Mouse (Mus musculus): ENCODE measurements around the gene Ncoa5. TPM values are rescaled to one million over a fixed set of nuclear protein-coding genes. Genes with fewer than 3 reads are reported as not detected.

Gene Ncoa5
- polyA plus RNA-seq, 1 experiment from 2014 or later, result 69.6 TPM

DNA sequence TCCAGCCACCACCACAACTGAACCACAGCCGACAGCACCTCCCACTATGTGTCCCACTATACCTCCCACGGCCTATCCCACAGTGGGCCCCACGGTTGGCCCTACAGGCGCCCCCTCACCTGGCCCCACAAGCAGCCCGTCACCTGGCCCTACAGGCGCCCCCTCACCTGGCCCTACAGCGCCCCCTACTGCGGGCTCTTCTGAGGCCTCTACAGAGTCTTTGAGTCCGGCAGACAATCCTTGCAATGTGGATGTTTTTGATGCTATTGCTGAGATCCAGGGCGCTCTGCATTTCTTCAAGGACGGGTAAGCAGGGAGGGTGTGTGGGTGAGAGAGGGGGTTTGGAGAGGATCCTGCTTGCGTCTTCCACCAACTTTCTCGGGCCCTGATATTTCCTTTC lies 82.2 kb downstream of the Ncoa5 start:
- H3K4me3 ChIP-seq (ENCODE audit: low read depth, low read length), result no peak overlapping the region
- no peak overlapping the region for H3K9ac ChIP-seq (ENCODE audit: low read length)
- H3K9me3 ChIP-seq (replicated peaks; ENCODE audit: control insufficient read depth, low read length), result no peaks in the 10 kb centered on the region
- H3K4me1 ChIP-seq (ENCODE audit: control insufficient read depth, insufficient read depth, low read length), result no peaks in the 10 kb centered on the region
- ATAC-seq (no peak), DNase-seq (ENCODE audit: low spot score) (no peak)
- H3K4me2 ChIP-seq (ENCODE audit: low read length), result no peak overlapping the region
- H3K27me3 ChIP-seq (replicated peaks; ENCODE audit: control insufficient read depth, insufficient read depth, low read length), result peaks cover 43% of the 10 kb centered on the region
- no peak overlapping the region for H3K27ac ChIP-seq (ENCODE audit: low read depth, low read length)
- H3K36me3 ChIP-seq (ENCODE audit: control insufficient read depth, insufficient read depth, low read length), result no peaks in the 10 kb centered on the region
- 38% methylated on average over 13 of the region's 13 CpGs for WGBS

- DNase-seq (ENCODE audit: low spot score) (no peak), ATAC-seq (no peak)
- Histone ChIP-seq H3K27ac (ENCODE audit: low read depth, low read length) (no peak overlapping the region), H3K4me3 (ENCODE audit: low read depth, low read length) (no peak overlapping the region), H3K4me1 (ENCODE audit: control insufficient read depth, insufficient read depth, low read length) (no peaks in the 10 kb centered on the region), H3K4me2 (ENCODE audit: low read length) (no peak overlapping the region), H3K9ac (ENCODE audit: low read length) (no peak overlapping the region), H3K9me3 (replicated peaks; ENCODE audit: control insufficient read depth, low read length) (no peaks in the 10 kb centered on the region), H3K36me3 (ENCODE audit: control insufficient read depth, insufficient read depth, low read length) (no peaks in the 10 kb centered on the region), H3K27me3 (replicated peaks; ENCODE audit: control insufficient read depth, insufficient read depth, low read length) (peaks cover 50% of the 10 kb centered on the region)
- WGBS, result 81% methylated on average over 4 of the region's 4 CpGs
Measured at GRCm38 (mm10) chr2:164951745-164952144, 82.9 kb downstream of the Ncoa5 start.

DNA sequence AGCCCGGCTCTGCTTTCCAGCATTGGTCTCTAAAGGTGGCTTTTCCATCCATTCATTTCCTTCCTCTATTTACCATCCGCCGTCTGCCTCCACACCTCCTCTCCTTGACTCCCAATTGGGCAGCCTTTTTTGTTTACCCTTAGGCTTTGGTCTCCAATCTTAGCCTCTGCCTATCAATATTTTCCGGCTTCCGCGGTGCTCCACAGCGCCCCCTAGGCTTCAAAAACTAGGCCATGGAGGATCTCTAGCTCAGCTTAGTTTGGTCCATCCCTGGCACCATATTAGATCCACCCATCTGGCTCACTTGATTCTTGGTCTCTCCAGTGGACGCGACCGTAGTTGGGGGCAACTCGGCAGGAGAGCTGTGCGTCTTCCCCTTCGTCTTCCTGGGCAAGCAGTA lies 84.2 kb downstream of the Ncoa5 start:
- DNase-seq (ENCODE audit: low spot score), result no peak

More for the DNA sequence above, 84.2 kb downstream of the Ncoa5 start:
- Histone ChIP-seq H3K36me3 (ENCODE audit: control insufficient read depth, insufficient read depth, low read length) (no peaks in the 10 kb centered on the region), H3K4me1 (ENCODE audit: control insufficient read depth, insufficient read depth, low read length) (no peaks in the 10 kb centered on the region), H3K9ac (ENCODE audit: low read length) (no peak overlapping the region), H3K4me3 (ENCODE audit: low read depth, low read length) (no peak overlapping the region), H3K4me2 (ENCODE audit: low read length) (no peak overlapping the region), H3K27ac (ENCODE audit: low read depth, low read length) (no peak overlapping the region), H3K27me3 (replicated peaks; ENCODE audit: control insufficient read depth, insufficient read depth, low read length) (peaks cover 51% of the 10 kb centered on the region), H3K9me3 (replicated peaks; ENCODE audit: control insufficient read depth, low read length) (no peaks in the 10 kb centered on the region)
- no peak for ATAC-seq
- WGBS, result 27% methylated on average over 13 of the region's 13 CpGs

Other genes with a start within 250 kb of the Ncoa5 start
- 20.4 and 22.8 TPM in 2 replicates for gene Snx21, start 249.0 kb downstream of the Ncoa5 start, polyA plus RNA-seq (2014; fragmentation: Nextera tagmentation; extraction: Ambion mirVana)
- gene Acot8, start 230.0 kb downstream of the Ncoa5 start, polyA plus RNA-seq (2014; fragmentation: Nextera tagmentation; extraction: Ambion mirVana), result 12.0 and 14.3 TPM in 2 replicates
- 13.0 and 15.0 TPM in 2 replicates for gene Zswim3, start 229.8 kb downstream of the Ncoa5 start, polyA plus RNA-seq (2014; fragmentation: Nextera tagmentation; extraction: Ambion mirVana)
- 19.5 and 23.5 TPM in 2 replicates for gene Zswim1, start 212.2 kb downstream of the Ncoa5 start, polyA plus RNA-seq (2014; fragmentation: Nextera tagmentation; extraction: Ambion mirVana)
- 0.30 TPM in 1 of 2 replicates, not detected in the other for gene Spata25, start 206.3 kb downstream of the Ncoa5 start, polyA plus RNA-seq (2014; fragmentation: Nextera tagmentation; extraction: Ambion mirVana)
- gene Ctsa, start 202.0 kb downstream of the Ncoa5 start, polyA plus RNA-seq (2014; fragmentation: Nextera tagmentation; extraction: Ambion mirVana), result 79.5 and 84.4 TPM in 2 replicates
- 3.9 and 5.8 TPM in 2 replicates for gene Neurl2, start 201.4 kb downstream of the Ncoa5 start, polyA plus RNA-seq (2014; fragmentation: Nextera tagmentation; extraction: Ambion mirVana)
- gene Pltp, start 177.2 kb downstream of the Ncoa5 start, polyA plus RNA-seq (2014; fragmentation: Nextera tagmentation; extraction: Ambion mirVana), result 58.4 and 80.3 TPM in 2 replicates
- gene Pcif1, start 155.6 kb downstream of the Ncoa5 start, polyA plus RNA-seq (2014; fragmentation: Nextera tagmentation; extraction: Ambion mirVana), result 83.9 and 85.1 TPM in 2 replicates
- gene Zfp335, start 123.1 kb downstream of the Ncoa5 start, polyA plus RNA-seq (2014; fragmentation: Nextera tagmentation; extraction: Ambion mirVana), result 8.9 and 13.4 TPM in 2 replicates
- 12.8 and 15.5 TPM in 2 replicates for gene Mmp9, start 94.1 kb downstream of the Ncoa5 start, polyA plus RNA-seq (2014; fragmentation: Nextera tagmentation; extraction: Ambion mirVana)
- 15.1 and 17.7 TPM in 2 replicates for gene Slc12a5, start 74.1 kb downstream of the Ncoa5 start, polyA plus RNA-seq (2014; fragmentation: Nextera tagmentation; extraction: Ambion mirVana)
- gene Cd40, start 20.8 kb upstream of the Ncoa5 start, polyA plus RNA-seq (2014; fragmentation: Nextera tagmentation; extraction: Ambion mirVana), result 7.4 and 8.2 TPM in 2 replicates
- gene 1700025C18Rik, start 55.9 kb upstream of the Ncoa5 start, polyA plus RNA-seq (2014; fragmentation: Nextera tagmentation; extraction: Ambion mirVana), result not detected in 2 replicates
- gene Cdh22, start 200.0 kb upstream of the Ncoa5 start, polyA plus RNA-seq (2014; fragmentation: Nextera tagmentation; extraction: Ambion mirVana), result 4.8 and 4.9 TPM in 2 replicates

Data from forebrain, embryonic 14.5 days (tissue).